Mouse (Mus musculus) skeletal muscle tissue, adult 2 months (tissue): ENCODE data around the gene Cfap206.
"Not testable (repeated sequence)": the region's sequence is repeated elsewhere in the genome, so short reads cannot be mapped to it uniquely, and the experiment has no call there.

Experiments used
- DNase-seq: peaks from one replicate; pipeline ENCODE4 v3.0.0-alpha.2; 2012; ENCODE audit warnings: low read depth, low spot score

Cfap206 gene

GRCm38 (mm10) chr4:34729851-34730341 is at the start of gene Cfap206:
Gene Cfap206, minus strand, starts transcription at chr4:34730206.
- DNase-seq, result peak; percentile 6

DNA sequence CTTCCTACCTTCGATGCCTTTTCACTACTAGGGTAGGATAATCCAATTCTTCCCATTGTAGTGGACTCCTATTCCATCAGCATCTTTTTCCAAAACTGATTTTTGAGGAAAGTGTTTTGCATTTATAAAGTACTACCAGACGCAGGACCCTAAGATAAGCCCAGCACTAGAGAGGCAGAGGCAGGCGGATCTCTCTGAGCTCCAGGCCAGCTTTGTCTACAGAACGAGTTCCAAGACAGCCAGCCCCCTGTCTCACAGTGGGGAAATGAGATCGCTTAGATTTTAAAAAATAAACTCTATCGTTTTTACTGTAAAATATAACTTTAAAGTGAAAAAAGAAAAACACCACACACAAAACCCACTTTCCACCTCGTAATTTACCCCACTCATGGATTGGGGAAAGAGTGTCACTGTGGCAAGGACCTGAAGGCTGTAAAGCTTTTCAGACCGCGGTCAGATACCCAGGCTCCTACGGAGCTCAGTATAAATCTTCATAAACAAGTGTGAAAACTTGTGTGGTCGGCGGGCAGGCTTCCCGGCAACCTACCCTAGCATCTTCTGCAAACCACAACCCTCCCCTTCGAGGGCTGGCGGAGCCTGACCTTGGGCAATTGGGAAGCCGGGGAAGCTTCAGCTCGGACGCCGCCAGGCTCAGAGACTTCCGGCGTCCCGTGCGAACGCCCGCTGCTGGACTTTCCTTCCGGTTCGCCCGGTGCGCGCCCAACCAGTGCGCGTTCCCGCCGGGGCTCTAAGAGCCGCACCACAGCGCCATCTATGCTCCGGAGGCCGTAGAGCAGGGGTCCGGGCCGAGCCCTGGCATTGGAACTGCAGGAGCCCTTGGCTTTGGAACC is 47.9 kb upstream of the Cfap206 start, which contains the start of gene Smim8:
Gene Smim8 (minus strand): TSS at position 747 of the 851 bp plus-strand sequence.
- peak; percentile 89 for DNase-seq

DNA sequence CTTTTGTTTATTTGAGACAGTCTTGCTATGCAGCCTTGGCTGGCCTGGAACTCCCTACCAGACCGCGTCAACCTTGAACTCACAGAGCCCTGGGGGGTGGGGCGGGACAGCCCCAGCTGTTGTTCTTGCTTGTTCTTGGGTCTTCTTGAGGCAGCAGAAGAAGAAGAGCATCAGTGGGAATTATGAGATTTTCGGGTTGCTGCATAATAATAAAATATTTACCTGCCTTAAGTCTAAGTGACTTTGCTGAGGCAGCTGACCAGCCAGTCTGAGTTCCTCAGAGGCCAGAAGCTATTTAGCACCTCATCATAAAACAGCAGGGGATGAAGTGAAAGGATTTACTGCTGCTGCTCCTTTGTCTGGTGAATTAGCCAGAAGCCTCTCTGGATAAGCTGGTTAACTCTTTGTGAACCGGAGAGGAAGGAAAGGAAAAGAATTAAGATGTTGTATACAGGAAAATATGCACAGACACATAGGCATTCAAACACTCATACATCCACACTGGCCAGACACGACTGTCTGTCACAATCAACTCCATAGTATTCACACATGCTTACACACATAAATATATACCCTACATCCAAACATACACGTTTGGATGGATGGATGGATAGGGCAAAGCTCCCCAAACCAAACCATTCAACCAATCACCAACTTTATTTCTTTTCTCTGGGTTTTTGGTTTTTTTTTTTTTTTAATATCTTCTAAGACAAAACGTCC is 41.8 kb upstream of the Cfap206 start:
- DNase-seq, result no peak

DNA sequence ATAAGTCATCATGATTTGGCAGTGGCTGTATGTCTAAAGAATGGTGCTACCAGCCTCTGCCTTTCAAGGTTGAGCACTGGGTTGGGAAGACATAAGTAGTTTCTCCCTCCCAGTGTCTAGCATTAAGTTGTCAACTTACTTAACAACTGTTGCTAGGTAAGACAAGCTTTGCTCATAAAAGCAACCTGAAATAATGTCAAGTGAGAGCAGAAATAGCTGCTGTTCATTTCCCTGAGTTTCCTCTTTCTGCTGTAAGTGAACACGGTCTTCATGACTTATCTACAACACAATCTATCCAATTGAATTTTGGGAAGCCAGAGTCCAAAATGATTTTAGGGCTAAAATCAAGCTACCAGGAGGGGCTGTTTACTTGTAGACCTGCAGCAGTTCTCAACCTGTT is 26.2 kb upstream of the Cfap206 start, which contains the start of gene Gm136:
Gene Gm136 (minus strand): TSS at position 101 of the 400 bp plus-strand sequence.
- no peak for DNase-seq

- DNase-seq, result no peak
Measured at GRCm38 (mm10) chr4:34749236-34749635, 19.2 kb upstream of the Cfap206 start.

DNA sequence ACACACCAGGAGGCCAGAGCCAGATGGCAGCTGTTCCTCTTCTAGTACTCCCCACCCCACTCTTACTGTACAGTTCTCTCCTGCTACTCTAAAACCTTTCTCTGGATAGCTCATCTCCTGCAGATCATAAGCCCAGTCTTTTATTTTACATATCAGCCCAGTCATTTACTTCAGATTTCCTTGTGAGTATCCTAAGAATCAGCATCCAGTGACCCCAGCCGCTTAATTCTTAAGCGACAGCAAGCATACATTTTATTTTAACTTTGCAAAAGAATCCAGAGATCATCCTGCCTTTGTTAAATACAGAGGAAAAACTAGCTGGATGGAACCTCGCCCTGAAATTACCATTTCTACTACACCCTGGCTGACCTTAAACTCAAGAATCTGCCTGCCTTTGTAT is 4.5 kb upstream of the Cfap206 start:
- no peak for DNase-seq

- not testable (repeated sequence) for DNase-seq
Measured at GRCm38 (mm10) chr4:34733415-34733814, 3.4 kb upstream of the Cfap206 start.

GRCm38 (mm10) chr4:34725710-34726109 is 4.3 kb downstream of the Cfap206 start:
- not testable (repeated sequence) for DNase-seq

DNA sequence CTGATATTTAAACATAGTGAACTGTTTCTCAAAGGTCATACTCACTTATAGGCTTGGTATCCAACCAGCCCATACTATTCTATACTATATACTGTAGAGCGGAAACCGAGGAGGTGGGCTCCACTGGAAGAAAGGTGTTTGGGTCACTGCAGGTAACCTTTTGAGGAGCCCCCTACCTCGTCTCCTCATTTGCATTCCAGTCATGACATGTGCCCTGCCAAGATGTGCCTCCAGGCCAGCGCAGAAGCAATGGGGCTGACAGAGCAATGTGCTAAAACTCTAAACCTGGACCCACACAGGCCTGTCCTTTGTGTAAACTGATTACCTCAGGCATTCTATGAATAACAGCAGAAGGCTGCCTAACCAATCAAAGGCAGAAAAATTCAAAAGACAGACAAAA is 5.7 kb downstream of the Cfap206 start:
- DNase-seq, result no peak

DNA sequence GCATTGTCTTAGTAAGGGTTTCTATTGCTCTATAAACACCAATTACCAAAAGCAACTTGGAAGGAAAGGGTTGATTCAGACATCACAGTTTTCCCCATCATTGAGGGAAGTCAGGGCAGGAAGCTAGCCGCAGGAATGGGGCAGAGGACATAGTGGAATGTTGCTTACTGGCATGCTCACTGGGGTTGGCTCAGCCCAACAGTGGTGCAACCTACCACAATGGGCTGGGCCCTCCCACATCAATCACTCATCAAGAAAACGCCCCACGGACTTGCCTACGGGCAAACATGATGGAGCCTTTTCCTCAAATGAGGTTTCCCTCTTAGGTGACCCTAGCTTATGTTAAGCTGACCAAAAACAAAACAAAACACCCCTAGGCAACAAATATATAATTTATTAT is 6.8 kb downstream of the Cfap206 start:
- no peak for DNase-seq

- no peak for DNase-seq
Measured at GRCm38 (mm10) chr4:34720127-34720895, 9.7 kb downstream of the Cfap206 start.

DNA sequence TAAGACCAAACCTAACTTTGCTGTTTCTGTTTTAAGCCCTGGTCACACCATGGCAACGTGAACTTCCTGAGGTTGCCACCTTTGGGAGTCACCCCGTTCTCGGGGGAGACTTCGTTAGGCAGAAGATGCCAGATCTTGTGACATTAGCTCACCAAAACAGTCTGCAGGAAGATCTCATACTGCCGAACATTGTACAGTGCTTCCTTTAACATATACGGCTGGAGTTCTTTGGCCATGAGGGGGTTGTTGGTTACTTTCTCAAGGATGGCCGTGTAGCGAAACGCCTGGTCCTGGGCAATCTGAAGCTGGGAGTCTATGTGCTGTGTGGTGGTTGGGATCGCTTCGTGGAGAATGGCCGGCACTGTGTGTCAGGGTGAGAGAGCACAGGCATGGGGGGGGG is 10.6 kb downstream of the Cfap206 start:
- DNase-seq, result no peak

- no peak for DNase-seq
Measured at GRCm38 (mm10) chr4:34715062-34715461, 14.9 kb downstream of the Cfap206 start.

- no peak for DNase-seq
Measured at GRCm38 (mm10) chr4:34708127-34708526, 21.9 kb downstream of the Cfap206 start.

GRCm38 (mm10) chr4:34707248-34707647 is 22.8 kb downstream of the Cfap206 start:
- DNase-seq, result no peak

- DNase-seq, result no peak
Measured at GRCm38 (mm10) chr4:34703029-34703428, 27.0 kb downstream of the Cfap206 start.

DNA sequence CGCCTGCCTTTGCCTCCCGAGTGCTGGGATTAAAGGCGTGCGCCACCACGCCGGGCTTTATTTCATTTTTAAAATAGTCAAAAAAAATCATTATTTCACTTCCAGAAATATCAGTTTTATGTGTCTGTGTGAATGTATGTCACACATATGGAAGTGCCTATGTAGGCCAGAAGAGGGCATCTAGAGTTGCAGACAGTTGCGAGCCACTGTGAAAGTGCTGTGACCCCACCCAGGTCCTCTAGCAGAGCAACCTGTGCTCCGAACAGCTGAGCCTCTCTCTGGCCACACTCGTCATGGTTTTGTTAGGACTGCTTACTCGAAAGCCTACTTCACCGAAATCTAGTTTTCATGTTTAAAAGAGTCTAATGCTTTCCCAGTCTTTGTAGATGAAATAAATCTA is 27.8 kb downstream of the Cfap206 start:
- DNase-seq, result no peak

GRCm38 (mm10) chr4:34701528-34701927 is 28.5 kb downstream of the Cfap206 start:
- DNase-seq, result peak; percentile 9

- DNase-seq, result no peak
Measured at GRCm38 (mm10) chr4:34688021-34688420, 42.0 kb downstream of the Cfap206 start.

GRCm38 (mm10) chr4:34686874-34687567 is 43.0 kb downstream of the Cfap206 start, which contains the start of gene Slc35a1:
Gene Slc35a1, minus strand, starts transcription at chr4:34687438.
- DNase-seq, result peak; percentile 89

DNA sequence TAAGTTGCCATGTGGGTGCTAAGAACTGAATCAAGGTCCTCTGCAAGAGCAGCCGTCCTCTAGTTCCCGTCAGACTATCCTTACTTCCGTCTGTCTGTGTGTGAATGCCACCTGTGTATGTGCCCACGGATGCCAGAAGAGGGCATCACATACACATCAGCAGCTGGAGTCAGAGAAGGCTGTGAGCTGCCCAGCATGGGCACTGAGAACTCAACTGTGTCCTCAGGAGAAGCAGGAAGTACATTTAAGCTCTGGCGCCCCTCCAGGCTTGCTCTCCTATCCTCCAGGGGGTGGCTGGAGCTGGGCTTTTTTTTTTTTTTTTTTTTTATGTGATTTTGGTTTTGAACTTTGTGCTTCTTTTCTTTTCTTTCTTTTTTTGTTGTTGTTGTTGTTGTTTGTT is 49.5 kb downstream of the Cfap206 start:
- DNase-seq, result no peak
